Mouse (Mus musculus): ENCODE measurements around the gene Itprid1. TPM values are rescaled to one million over a fixed set of nuclear protein-coding genes. Genes with fewer than 3 reads are reported as not detected.

Itprid1 gene
- polyA plus RNA-seq, 1 experiment, result 0.64 TPM

Other genes starting within 250 kb of the Itprid1 start
- gene Neurod6, start 155.6 kb upstream of the Itprid1 start, polyA plus RNA-seq (2012; rRNA removed), result 39.3 and 42.3 TPM in 2 replicates
- gene Ppp1r17, start 180.6 kb downstream of the Itprid1 start, polyA plus RNA-seq (2012; rRNA removed), result 3.0 and 3.4 TPM in 2 replicates